Mouse (Mus musculus) mouse trophoblast stem cell (cell line): ENCODE measurements around the gene Edc3.
"Not testable (repeated sequence)": the region's sequence is repeated elsewhere in the genome, so short reads cannot be mapped to it uniquely, and the experiment has no call there.

Experiments
- in situ Hi-C, 2 experiments: fragments of 300-500 bp; cut with MseI, MboI; formaldehyde crosslinking; loops; 2 replicates in 1 of 2; 3 replicates in 1 of 2; pipeline ENCODE4 v1.15.1; 2025

Edc3 gene

DNA sequence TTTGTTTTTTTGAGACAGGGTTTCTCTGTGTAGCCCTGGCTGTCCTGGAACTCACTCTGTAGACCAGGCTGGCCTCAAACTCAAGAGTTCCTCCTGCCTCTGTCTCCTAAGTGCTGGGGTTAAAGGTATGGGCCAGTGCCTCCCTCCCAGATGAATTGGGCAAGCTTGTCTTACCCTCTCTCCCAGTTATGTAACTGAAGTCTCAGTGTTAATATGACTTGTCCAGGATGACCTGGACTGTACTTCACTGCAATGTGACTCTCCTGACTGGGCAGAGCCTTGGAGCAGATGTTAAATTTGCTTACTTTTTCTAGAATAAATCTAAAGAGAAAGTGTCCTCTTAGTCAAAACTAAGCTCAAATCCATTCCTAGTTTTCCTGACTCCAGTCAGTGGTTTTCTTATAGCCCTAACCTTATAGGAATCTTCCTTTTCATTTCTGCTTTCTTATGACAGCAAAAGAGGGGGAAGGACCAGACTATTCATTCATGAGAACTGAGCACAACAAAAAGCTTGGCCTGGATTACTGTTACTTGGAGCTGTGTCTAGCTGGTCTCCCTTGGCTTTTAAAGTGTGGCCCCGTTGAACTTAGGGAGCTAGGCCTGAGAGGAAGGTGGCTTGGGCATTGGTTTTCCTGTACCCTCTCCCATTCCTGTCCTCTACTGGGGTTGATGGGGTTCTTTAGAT is 9.7 kb upstream of the Edc3 start:
- in situ Hi-C loops, result no loop called here

DNA sequence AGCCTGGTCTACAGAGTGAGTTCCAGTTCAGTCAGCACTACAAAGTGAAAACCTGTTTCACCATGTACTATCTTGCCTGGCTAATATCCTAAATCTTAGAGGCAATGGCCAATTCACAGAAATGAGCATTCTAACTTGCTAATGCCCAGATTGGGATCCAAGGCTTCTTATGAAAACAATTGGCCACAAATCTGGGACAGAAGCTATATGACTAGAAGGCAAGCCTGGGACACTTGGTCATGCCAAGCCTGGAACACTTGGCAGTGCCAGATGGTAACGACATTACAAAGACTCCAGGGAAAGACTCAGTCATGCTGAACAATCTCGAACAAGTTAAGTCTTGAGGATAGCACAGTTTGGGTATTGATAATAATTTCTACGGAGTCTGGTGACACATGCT is 1.8 kb upstream of the Edc3 start:
- in situ Hi-C loops, result no loop called here

- in situ Hi-C loops, result no loop called here
Observed at GRCm38 (mm10) chr9:57708720-57709274, 457 bp downstream of the Edc3 start.

DNA sequence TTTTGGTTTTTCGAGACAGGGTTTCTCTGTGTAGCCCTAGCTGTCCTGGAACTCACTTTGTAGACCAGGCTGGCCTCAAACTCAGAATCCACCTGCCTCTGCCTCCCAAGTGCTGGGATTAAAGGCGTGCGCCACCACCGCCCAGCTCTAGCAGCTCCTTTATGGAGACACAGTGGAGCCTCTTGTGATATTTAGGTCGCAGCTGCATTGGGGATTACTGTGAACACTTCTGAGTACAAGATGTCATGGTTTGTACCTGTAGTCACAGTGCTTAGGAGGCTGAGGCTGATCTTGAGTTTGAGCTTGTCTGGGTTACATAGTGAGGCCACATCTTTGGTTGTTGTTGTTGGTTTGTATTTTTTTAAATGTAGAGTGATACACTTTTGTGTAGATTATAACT is 1.9 kb downstream of the Edc3 start:
- in situ Hi-C loops, result not testable (repeated sequence)

- in situ Hi-C loops, result no loop called here
Observed at GRCm38 (mm10) chr9:57712194-57712593, 3.9 kb downstream of the Edc3 start.

GRCm38 (mm10) chr9:57718408-57718807 is 10.1 kb downstream of the Edc3 start:
- in situ Hi-C loops, result no loop called here

GRCm38 (mm10) chr9:57720736-57721135 is 12.4 kb downstream of the Edc3 start:
- in situ Hi-C loops, result no loop called here

DNA sequence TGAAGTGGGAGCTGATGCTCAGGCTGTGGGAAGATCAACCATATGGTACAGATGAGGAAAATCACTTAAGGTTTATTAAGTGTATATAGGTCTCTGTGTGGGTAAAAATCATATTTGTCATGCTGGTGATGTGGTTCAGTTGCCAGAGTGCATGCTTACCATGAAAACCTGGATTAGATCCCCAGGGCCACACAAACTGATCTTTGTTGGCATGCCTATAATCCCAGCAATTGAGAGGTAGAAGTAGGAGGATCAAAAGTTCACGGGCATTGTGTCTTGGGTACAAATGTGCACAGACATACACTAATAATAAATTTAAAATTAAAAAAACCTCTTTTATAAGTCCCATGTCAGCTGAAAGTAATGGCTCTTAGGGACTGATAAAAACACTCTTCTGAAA is 14.0 kb downstream of the Edc3 start:
- in situ Hi-C loops, result no loop called here

DNA sequence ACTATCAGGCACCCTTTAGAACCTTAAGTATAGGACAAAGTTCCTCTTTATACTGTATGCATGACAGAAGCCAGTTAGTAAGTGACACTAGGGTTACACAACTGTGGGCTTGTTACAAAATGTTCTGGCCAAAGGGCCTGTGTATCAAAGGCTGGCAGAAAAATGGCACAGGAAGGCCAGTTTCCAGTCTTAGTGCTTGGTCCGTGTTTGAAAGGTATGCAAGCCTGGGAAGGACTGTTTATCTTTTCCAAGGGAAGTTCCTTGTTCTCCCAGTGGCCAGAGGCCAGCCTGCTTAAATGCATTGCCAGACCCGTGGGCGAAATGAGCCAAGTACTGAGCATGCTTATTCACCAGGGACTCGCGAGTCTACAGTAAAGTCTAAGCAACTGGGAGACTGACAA is 15.0 kb downstream of the Edc3 start:
- in situ Hi-C loops, result no loop called here

GRCm38 (mm10) chr9:57723796-57724195 is 15.5 kb downstream of the Edc3 start:
- in situ Hi-C loops, result no loop called here

GRCm38 (mm10) chr9:57724701-57725100 is 16.4 kb downstream of the Edc3 start:
- in situ Hi-C loops, result no loop called here

DNA sequence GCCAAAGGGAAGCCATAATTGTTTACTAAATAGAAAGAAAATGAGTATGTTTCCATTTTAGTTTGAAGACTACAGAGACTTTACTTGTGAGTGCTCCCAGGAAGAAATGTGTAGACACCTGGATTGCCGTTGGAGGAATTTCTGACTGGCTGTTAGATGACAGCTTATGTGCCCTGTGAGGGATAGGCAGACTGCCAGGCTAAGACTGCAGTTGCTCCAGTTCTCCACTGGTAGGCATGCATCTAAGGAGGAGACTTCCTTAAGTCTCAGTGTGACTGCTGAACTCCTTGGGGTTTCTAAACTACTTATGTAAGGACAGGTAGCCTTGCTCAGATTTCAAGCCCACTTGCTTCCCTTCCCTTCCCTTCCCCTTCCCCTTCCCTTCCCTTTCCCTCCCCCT is 20.0 kb downstream of the Edc3 start:
- in situ Hi-C loops, result no loop called here

GRCm38 (mm10) chr9:57733606-57734005 is 25.3 kb downstream of the Edc3 start:
- in situ Hi-C loops, result no loop called here

DNA sequence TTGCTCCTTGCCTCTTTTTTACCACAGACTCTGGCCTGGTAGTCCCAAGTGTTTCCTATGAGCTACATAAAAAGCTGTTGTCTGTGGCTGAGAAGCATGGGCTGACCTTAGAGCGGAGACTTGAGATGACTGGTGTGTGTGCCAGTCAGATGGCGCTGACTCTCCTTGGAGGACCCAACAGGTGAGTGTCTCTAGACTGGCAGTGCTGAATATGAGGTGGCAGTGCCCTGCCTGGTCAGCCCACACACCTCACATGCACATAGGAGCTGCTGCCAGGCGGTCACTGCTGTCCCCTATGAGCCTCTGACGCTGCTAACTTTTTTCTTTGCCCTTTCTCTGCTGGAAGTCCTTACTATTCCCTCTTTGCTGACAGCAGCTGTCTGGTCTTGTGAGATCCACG is 31.5 kb downstream of the Edc3 start:
- in situ Hi-C loops, result loop anchor here in 1 of 2 experiments (5.0 kb wide), 1 partner anchor 78 kb away; no protein-coding TSS in a partner anchor

DNA sequence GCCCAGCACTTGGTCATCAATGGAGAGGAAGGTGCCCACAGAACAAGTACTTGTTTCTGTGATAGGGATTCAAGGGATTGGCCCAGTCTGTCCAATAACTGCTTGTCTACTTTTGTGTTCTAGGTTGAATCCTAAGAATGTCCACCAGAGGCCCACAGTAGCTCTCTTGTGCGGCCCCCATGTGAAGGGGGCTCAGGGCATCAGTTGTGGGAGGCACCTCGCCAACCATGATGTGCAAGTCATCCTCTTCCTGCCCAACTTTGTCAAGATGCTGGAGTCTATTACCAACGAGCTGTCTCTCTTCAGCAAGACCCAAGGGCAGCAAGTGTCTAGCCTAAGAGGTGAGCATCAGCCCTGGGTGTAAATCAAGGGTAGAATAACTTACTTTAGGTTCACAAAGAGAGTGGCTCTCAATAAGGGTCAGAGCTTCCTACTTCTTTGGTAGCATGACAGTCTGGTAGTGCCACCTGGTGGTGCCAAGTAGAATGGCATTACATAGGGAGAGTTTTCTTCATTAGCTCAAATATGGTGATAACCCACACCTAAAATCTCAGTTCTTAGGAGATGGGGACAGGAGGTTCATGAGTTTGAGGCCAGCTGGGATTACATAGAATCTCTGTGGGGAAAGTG is 36.2 kb downstream of the Edc3 start:
- in situ Hi-C loops, result loop anchor here (5.0 kb wide), 1 partner anchor 82 kb away; no protein-coding TSS in a partner anchor

- in situ Hi-C loops, result loop anchor here in 1 of 2 experiments (5.0 kb wide), 1 partner anchor 85 kb away; no protein-coding TSS in a partner anchor
Observed at GRCm38 (mm10) chr9:57747067-57747466, 38.7 kb downstream of the Edc3 start.

- in situ Hi-C loops, result loop anchor here in 1 of 2 experiments (5.0 kb wide), 1 partner anchor 86 kb away; no protein-coding TSS in a partner anchor
Observed at GRCm38 (mm10) chr9:57748137-57748536, 39.8 kb downstream of the Edc3 start.

- in situ Hi-C loops, result loop anchor here in 1 of 2 experiments (5.0 kb wide), 1 partner anchor 87 kb away; no protein-coding TSS in a partner anchor
Observed at GRCm38 (mm10) chr9:57748831-57749230, 40.5 kb downstream of the Edc3 start.

- in situ Hi-C loops, result no loop called here
Observed at GRCm38 (mm10) chr9:57750901-57751300, 42.6 kb downstream of the Edc3 start.

- in situ Hi-C loops, result no loop called here
Observed at GRCm38 (mm10) chr9:57757578-57757977, 49.2 kb downstream of the Edc3 start.

DNA sequence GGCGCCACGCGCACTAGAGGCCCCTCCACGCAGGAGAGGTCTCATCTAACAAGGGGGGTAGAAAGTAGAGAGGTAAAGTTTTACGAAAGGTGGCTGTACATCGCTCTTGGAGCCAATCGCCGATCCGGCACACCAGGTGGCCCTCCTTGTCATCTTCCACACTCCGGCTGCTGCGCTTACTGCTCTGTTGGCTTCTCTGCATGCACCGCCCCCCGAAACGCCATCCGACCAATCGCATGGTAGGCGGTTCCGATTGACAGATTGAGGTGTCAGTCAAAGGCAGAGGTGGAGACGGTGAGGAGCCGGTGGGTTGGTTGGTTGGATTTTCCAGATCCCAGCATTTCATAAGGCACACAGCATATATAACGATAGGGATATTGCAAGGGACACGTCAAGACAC is 50.2 kb downstream of the Edc3 start:
- in situ Hi-C loops, result no loop called here

GRCm38 (mm10) chr9:57759289-57759688 is 50.9 kb downstream of the Edc3 start:
- in situ Hi-C loops, result no loop called here
